Mouse (Mus musculus): ENCODE results near the gene Noct. TPM values are rescaled to one million over a fixed set of nuclear protein-coding genes. Genes with fewer than 3 reads are reported as not detected.
"Not testable (repeated sequence)": the region's sequence is repeated elsewhere in the genome, so short reads cannot be mapped to it uniquely, and the experiment has no call there.

Noct gene
- polyA plus RNA-seq (2016; fragmentation: Nextera tagmentation; extraction: Ambion mirVana): 14.8 and 15.4 TPM in 2 replicates

GRCm38 (mm10) chr3:51224363-51225225, at the start of gene Noct:
TSS of gene Noct (plus strand) at chr3:51224447.
- under 1% methylated on average over 90 of the region's 100 CpGs for WGBS
- no peaks in the 10 kb centered on the region for H3K27me3 ChIP-seq
- ATAC-seq (ENCODE audit: insufficient number of reproducible peaks, insufficient read depth, low FRiP score, low TSS enrichment, low read depth): peak; percentile 78

GRCm38 (mm10) chr3:51178158-51178557, 46.1 kb upstream of the Noct start:
- WGBS: 40% methylated on average over 10 of the region's 10 CpGs
- no peak for ATAC-seq (ENCODE audit: insufficient number of reproducible peaks, insufficient read depth, low FRiP score, low TSS enrichment, low read depth)
- no peaks in the 10 kb centered on the region for H3K36me3 ChIP-seq
- no peak overlapping the region for H3K27ac ChIP-seq
- no peaks in the 10 kb centered on the region for H3K27me3 ChIP-seq
- no peak overlapping the region for H3K4me2 ChIP-seq
- H3K4me1 ChIP-seq (replicated peaks): no peaks in the 10 kb centered on the region; the same call in 1 of the 2 replicates
- no peak overlapping the region for H3K9ac ChIP-seq (replicated peaks)
- no peaks in the 10 kb centered on the region for H3K9me3 ChIP-seq
- H3K4me3 ChIP-seq (replicated peaks): no peak overlapping the region

More at GRCm38 (mm10) chr3:51224363-51225225, at the start of gene Noct:
- H3K36me3 ChIP-seq: no peaks in the 10 kb centered on the region
- no peaks in the 10 kb centered on the region for H3K9me3 ChIP-seq
- H3K9ac ChIP-seq (replicated peaks): peak within 1 kb of the TSS; percentile 77
- H3K4me1 ChIP-seq (replicated peaks): peaks cover 22% of the 10 kb centered on the region
- H3K4me3 ChIP-seq (replicated peaks): peak within 1 kb of the TSS; percentile 75
- H3K4me2 ChIP-seq: peak within 1 kb of the TSS; percentile 75
- H3K27ac ChIP-seq: peak within 1 kb of the TSS; percentile 94

- Histone ChIP-seq H3K4me3 (replicated peaks) (no peak overlapping the region), H3K9ac (replicated peaks) (no peak overlapping the region), H3K27ac (no peak overlapping the region), H3K4me1 (replicated peaks) (no peaks in the 10 kb centered on the region; the same call in 1 of the 2 replicates), H3K27me3 (no peaks in the 10 kb centered on the region), H3K4me2 (no peak overlapping the region), H3K9me3 (no peaks in the 10 kb centered on the region), H3K36me3 (no peaks in the 10 kb centered on the region)
- no peak for ATAC-seq (ENCODE audit: insufficient number of reproducible peaks, insufficient read depth, low FRiP score, low TSS enrichment, low read depth)
- 85% methylated on average over 6 of the region's 6 CpGs for WGBS
Measured at GRCm38 (mm10) chr3:51179460-51180146, 44.6 kb upstream of the Noct start.

GRCm38 (mm10) chr3:51180341-51180940, 43.8 kb upstream of the Noct start:
- no peak overlapping the region for H3K9ac ChIP-seq (replicated peaks)
- WGBS: 83% methylated on average over 8 of the region's 8 CpGs
- ATAC-seq (ENCODE audit: insufficient number of reproducible peaks, insufficient read depth, low FRiP score, low TSS enrichment, low read depth): no peak

GRCm38 (mm10) chr3:51182455-51182854, 41.8 kb upstream of the Noct start:
- no peak overlapping the region for H3K9ac ChIP-seq (replicated peaks)
- no peaks in the 10 kb centered on the region for H3K4me1 ChIP-seq (replicated peaks)
- WGBS: 84% methylated on average over 5 of the region's 5 CpGs
- no peaks in the 10 kb centered on the region for H3K9me3 ChIP-seq
- no peak overlapping the region for H3K4me3 ChIP-seq (replicated peaks)
- no peaks in the 10 kb centered on the region for H3K36me3 ChIP-seq
- no peak overlapping the region for H3K4me2 ChIP-seq
- no peak overlapping the region for H3K27ac ChIP-seq
- no peaks in the 10 kb centered on the region for H3K27me3 ChIP-seq
- no peak for ATAC-seq (ENCODE audit: insufficient number of reproducible peaks, insufficient read depth, low FRiP score, low TSS enrichment, low read depth)

More at GRCm38 (mm10) chr3:51180341-51180940, 43.8 kb upstream of the Noct start:
- H3K4me2 ChIP-seq: no peak overlapping the region
- H3K4me1 ChIP-seq (replicated peaks): no peaks in the 10 kb centered on the region
- no peaks in the 10 kb centered on the region for H3K9me3 ChIP-seq
- H3K36me3 ChIP-seq: no peaks in the 10 kb centered on the region
- H3K27me3 ChIP-seq: no peaks in the 10 kb centered on the region
- H3K4me3 ChIP-seq (replicated peaks): no peak overlapping the region
- H3K27ac ChIP-seq: no peak overlapping the region

GRCm38 (mm10) chr3:51183508-51183907, 40.7 kb upstream of the Noct start:
- 83% methylated on average over 1 of the region's 1 CpGs for WGBS
- H3K9ac ChIP-seq (replicated peaks); H3K27ac ChIP-seq: not testable (repeated sequence)

GRCm38 (mm10) chr3:51183967-51184366, 40.3 kb upstream of the Noct start:
- not testable (repeated sequence) for H3K9ac ChIP-seq (replicated peaks); H3K36me3 ChIP-seq; ATAC-seq (ENCODE audit: insufficient number of reproducible peaks, insufficient read depth, low FRiP score, low TSS enrichment, low read depth); H3K9me3 ChIP-seq; H3K27me3 ChIP-seq; H3K27ac ChIP-seq; H3K4me1 ChIP-seq (replicated peaks); H3K4me2 ChIP-seq; H3K4me3 ChIP-seq (replicated peaks)
- WGBS: 93% methylated on average over 3 of the region's 3 CpGs

More at GRCm38 (mm10) chr3:51183508-51183907, 40.7 kb upstream of the Noct start:
- H3K36me3 ChIP-seq; H3K9me3 ChIP-seq; H3K27me3 ChIP-seq; H3K4me3 ChIP-seq (replicated peaks); H3K4me1 ChIP-seq (replicated peaks); H3K4me2 ChIP-seq; ATAC-seq (ENCODE audit: insufficient number of reproducible peaks, insufficient read depth, low FRiP score, low TSS enrichment, low read depth): not testable (repeated sequence)

- Histone ChIP-seq H3K4me2 (no peak overlapping the region), H3K4me3 (replicated peaks) (no peak overlapping the region), H3K27ac (no peak overlapping the region), H3K9ac (replicated peaks) (no peak overlapping the region), H3K27me3 (no peaks in the 10 kb centered on the region), H3K36me3 (no peaks in the 10 kb centered on the region), H3K9me3 (no peaks in the 10 kb centered on the region), H3K4me1 (replicated peaks) (no peaks in the 10 kb centered on the region)
- ATAC-seq (ENCODE audit: insufficient number of reproducible peaks, insufficient read depth, low FRiP score, low TSS enrichment, low read depth): no peak
- 69% methylated on average over 10 of the region's 10 CpGs for WGBS
Measured at GRCm38 (mm10) chr3:51184715-51185114, 39.5 kb upstream of the Noct start.

- no peaks in the 10 kb centered on the region for H3K4me1 ChIP-seq (replicated peaks)
- no peaks in the 10 kb centered on the region for H3K27me3 ChIP-seq
- WGBS: 92% methylated on average over 7 of the region's 7 CpGs
- ATAC-seq (ENCODE audit: insufficient number of reproducible peaks, insufficient read depth, low FRiP score, low TSS enrichment, low read depth): no peak
- H3K36me3 ChIP-seq: no peaks in the 10 kb centered on the region
- H3K4me3 ChIP-seq (replicated peaks): no peak overlapping the region
- H3K9ac ChIP-seq (replicated peaks): no peak overlapping the region
- no peak overlapping the region for H3K4me2 ChIP-seq
- H3K27ac ChIP-seq: no peak overlapping the region
- H3K9me3 ChIP-seq: no peaks in the 10 kb centered on the region
Measured at GRCm38 (mm10) chr3:51185406-51185805, 38.8 kb upstream of the Noct start.

- H3K9me3 ChIP-seq: no peaks in the 10 kb centered on the region
- H3K36me3 ChIP-seq: no peaks in the 10 kb centered on the region
- no peak overlapping the region for H3K4me2 ChIP-seq
- peaks cover 9% of the 10 kb centered on the region for H3K4me1 ChIP-seq (replicated peaks)
- H3K4me3 ChIP-seq (replicated peaks): no peak overlapping the region
- ATAC-seq (ENCODE audit: insufficient number of reproducible peaks, insufficient read depth, low FRiP score, low TSS enrichment, low read depth): no peak
- no peak overlapping the region for H3K27ac ChIP-seq
- H3K27me3 ChIP-seq: no peaks in the 10 kb centered on the region
- WGBS: 70% methylated on average over 6 of the region's 6 CpGs
- H3K9ac ChIP-seq (replicated peaks): no peak overlapping the region
Measured at GRCm38 (mm10) chr3:51194075-51194474, 30.2 kb upstream of the Noct start.

GRCm38 (mm10) chr3:51195321-51195720, 28.9 kb upstream of the Noct start:
- Histone ChIP-seq H3K36me3 (no peaks in the 10 kb centered on the region), H3K27me3 (no peaks in the 10 kb centered on the region), H3K27ac (no peak overlapping the region), H3K4me3 (replicated peaks) (no peak overlapping the region), H3K4me1 (replicated peaks) (peaks cover 9% of the 10 kb centered on the region), H3K9me3 (no peaks in the 10 kb centered on the region), H3K4me2 (peak overlapping the region; percentile 38), H3K9ac (replicated peaks) (no peak overlapping the region)
- WGBS: 56% methylated on average over 8 of the region's 8 CpGs
- ATAC-seq (ENCODE audit: insufficient number of reproducible peaks, insufficient read depth, low FRiP score, low TSS enrichment, low read depth): 0 out of 2 replicates have a peak, but pooled peaks have one; percentile 50

Measured in limb, embryonic 12.5 days (tissue).